In genomic region chr9:21497050-21497542, GRCm38 (mm10) we compare ENCODE assay signal across 14 mouse cellular contexts. TPM values are rescaled to one million over a fixed set of nuclear protein-coding genes. Genes with fewer than 3 reads are reported as not detected.
DNase-seq lines count a peak whose midpoint lies in the region; ATAC-seq and TF ChIP-seq lines count a peak whose summit lies in the region.
"Had no signal": no experiment of that assay in that cellular context is flagged by ENCODE, and none has a peak within 500 bp of the region (broad histone marks: within the 10 kb centered on the region; RNA-seq: fewer than 3 reads in every experiment).

No protein-coding gene starts in this region.

- H3K9me3 ChIP-seq in heart, embryonic 13.5 days, result no peaks in the 10 kb centered on the region
- no peaks in the 10 kb centered on the region for H3K9me3 ChIP-seq in neural tube, embryonic 11.5 days (ENCODE audit: control insufficient read depth, low read length)
- H3K9me3 ChIP-seq: liver, embryonic 13.5 days had no signal

- 90% methylated on average over 16 of the region's 16 CpGs for WGBS in heart, embryonic 13.5 days
- 93% methylated on average over 16 of the region's 16 CpGs for WGBS in heart, adult 2 months
- 85% methylated on average over 16 of the region's 16 CpGs for WGBS in neural tube, embryonic 11.5 days

- TF ChIP-seq EP300 in heart, adult 2 months (IDR thresholded peaks at IDR 0.05; ENCODE audit: insufficient read depth, low read depth, low read length), result no peak

- H3K4me1 ChIP-seq in heart, embryonic 13.5 days, result peaks cover 11% of the 10 kb centered on the region
- H3K4me1 ChIP-seq in heart, adult 2 months (ENCODE audit: control insufficient read depth, insufficient read depth, low read length), result peaks cover 2% of the 10 kb centered on the region; the same call in 1 of the 2 replicates
- H3K4me1 ChIP-seq in neural tube, embryonic 11.5 days (ENCODE audit: control insufficient read depth, insufficient read depth, low read length), result no peaks in the 10 kb centered on the region
- H3K4me1 ChIP-seq in embryonic fibroblast, embryonic 13.5 days (ENCODE audit: control insufficient read depth, insufficient read depth, low read length), result peaks cover 27% of the 10 kb centered on the region
- H3K4me1 ChIP-seq: liver, embryonic 13.5 days had no signal

- DNase-seq in heart, adult 2 months, result no peak
- DNase-seq in neural tube, embryonic 11.5 days (ENCODE audit: low spot score), result peak; percentile 58
- no peak for DNase-seq in neural tube, embryonic 10.5 days (ENCODE audit: extremely low spot score, low spot score)
- no peak for DNase-seq in spleen, postnatal 10 days (ENCODE audit: low spot score in 2 of 2)
- DNase-seq: cerebellum, adult 8-10 months; kidney, postnatal 14 days; liver, embryonic 13.5 days had no signal

- no peaks in the 10 kb centered on the region for H3K79me2 ChIP-seq in heart, adult 2 months (replicated peaks; ENCODE audit: control insufficient read depth, insufficient read depth, low read length)

- H3K9ac ChIP-seq in heart, embryonic 13.5 days, result no peak overlapping the region
- no peak overlapping the region for H3K9ac ChIP-seq in heart, adult 2 months (ENCODE audit: low read depth, low read length)
- no peak overlapping the region for H3K9ac ChIP-seq in neural tube, embryonic 11.5 days (ENCODE audit: low read length)
- H3K9ac ChIP-seq: liver, embryonic 13.5 days had no signal

- intact Hi-C loops in heart, adult 2 months (cut with DNase I), result no loop called here

- ATAC-seq in heart, embryonic 13.5 days (ENCODE audit: extremely low read depth, insufficient number of reproducible peaks, low FRiP score, low TSS enrichment), result no peak
- no peak for ATAC-seq in neural tube, embryonic 11.5 days (ENCODE audit: insufficient read depth, low FRiP score, low TSS enrichment)
- ATAC-seq in monocyte, adult 5-6 weeks (replicated peaks; ENCODE audit: insufficient number of reproducible peaks, low FRiP score, low TSS enrichment, poor library complexity, severe bottlenecking), result no peak
- ATAC-seq in megakaryocyte-erythroid progenitor cell, adult 5-6 weeks (replicated peaks; ENCODE audit: low FRiP score, low TSS enrichment, poor library complexity, severe bottlenecking), result no peak
- ATAC-seq: hindbrain, embryonic 16.5 days; midbrain, embryonic 16.5 days had no signal

- H3K27me3 ChIP-seq in heart, embryonic 13.5 days (replicated peaks), result no peaks in the 10 kb centered on the region
- H3K27me3 ChIP-seq in heart, adult 2 months (ENCODE audit: control insufficient read depth, insufficient read depth, low read length), result no peaks in the 10 kb centered on the region
- no peaks in the 10 kb centered on the region for H3K27me3 ChIP-seq in neural tube, embryonic 11.5 days (ENCODE audit: control insufficient read depth, insufficient read depth, low read length)
- H3K27me3 ChIP-seq: liver, embryonic 13.5 days had no signal

- peaks cover 69% of the 10 kb centered on the region for H3K36me3 ChIP-seq in heart, embryonic 13.5 days
- no peaks in the 10 kb centered on the region for H3K36me3 ChIP-seq in heart, adult 2 months (ENCODE audit: control insufficient read depth, insufficient read depth, low read length)
- peaks cover 9% of the 10 kb centered on the region for H3K36me3 ChIP-seq in neural tube, embryonic 11.5 days (ENCODE audit: control insufficient read depth, insufficient read depth, low read length)

- TF ChIP-seq CTCF in heart, adult 2 months (IDR thresholded peaks at IDR 0.05), result no peak
- TF ChIP-seq CTCF in embryonic fibroblast, embryonic 13.5 days (IDR thresholded peaks at IDR 0.05; ENCODE audit: borderline replicate concordance, insufficient read depth, low read length), result no peak

- peak overlapping the region; percentile 38 for H3K27ac ChIP-seq in heart, embryonic 13.5 days (replicated peaks)
- no peak overlapping the region; the same call in 1 of the 2 replicates for H3K27ac ChIP-seq in heart, adult 2 months
- peak overlapping the region; percentile 46 for H3K27ac ChIP-seq in neural tube, embryonic 11.5 days (ENCODE audit: low read depth, low read length)
- H3K27ac ChIP-seq in embryonic fibroblast, embryonic 13.5 days (ENCODE audit: insufficient read depth, low read length), result peak overlapping the region; percentile 97
- H3K27ac ChIP-seq: liver, embryonic 13.5 days; stomach, postnatal 0 days had no signal

- H3K4me2 ChIP-seq in heart, embryonic 13.5 days, result no peak overlapping the region
- H3K4me2 ChIP-seq in neural tube, embryonic 11.5 days (ENCODE audit: low read depth), result no peak overlapping the region
- H3K4me2 ChIP-seq: liver, embryonic 13.5 days had no signal

- H3K4me3 ChIP-seq in heart, embryonic 13.5 days, result no peak overlapping the region
- H3K4me3 ChIP-seq in heart, adult 2 months, result no peak overlapping the region
- H3K4me3 ChIP-seq in neural tube, embryonic 11.5 days (ENCODE audit: low read depth, low read length), result no peak overlapping the region
- H3K4me3 ChIP-seq in embryonic fibroblast, embryonic 13.5 days (ENCODE audit: insufficient read depth, low read length), result no peak overlapping the region
- H3K4me3 ChIP-seq: liver, embryonic 13.5 days had no signal

- no peak for TF ChIP-seq POLR2A in heart, adult 2 months (IDR thresholded peaks at IDR 0.05; ENCODE audit: insufficient read depth, low read depth, low read length)
- TF ChIP-seq POLR2A in embryonic fibroblast, embryonic 13.5 days (IDR thresholded peaks at IDR 0.05; ENCODE audit: low read depth, low read length), result peak; percentile 60

RNA-seq across cellular contexts. Expression of gene Tmed1, which starts 13.0 kb away (rescaled TPM):
- 88.9 and 103 TPM in 2 replicates for polyA plus RNA-seq in heart, embryonic 13.5 days (2015; fragmentation: Nextera tagmentation; extraction: Ambion mirVana)
- total RNA-seq in heart, adult 2 months (2021), result 10 to 100 TPM; 40.9 to 47.2 TPM
- polyA plus RNA-seq in heart, adult 2 months (2012; rRNA removed), result 48.1 and 58.9 TPM in 2 replicates
- 69.8 and 77.0 TPM in 2 replicates for polyA plus RNA-seq in neural tube, embryonic 11.5 days (2014; fragmentation: Nextera tagmentation; extraction: Ambion mirVana)
- 29.6 and 32.1 TPM in 2 replicates for polyA plus RNA-seq in embryonic fibroblast, embryonic 13.5 days (2011; ENCODE audit: insufficient read length, low read depth, missing spikeins)
- 3.2 to 6.6 TPM (median 6.3 TPM) in 3 replicates for total RNA-seq in monocyte, adult 5-6 weeks (2017)
- total RNA-seq in megakaryocyte-erythroid progenitor cell, adult 5-6 weeks (2014; fragmentation: Nextera tagmentation), result 17.0 and 26.4 TPM in 2 replicates
- total RNA-seq in megakaryocyte-erythroid progenitor cell, adult 5-6 weeks (2017), result 13.5 and 14.6 TPM in 2 replicates

RNA-seq across cellular contexts. Expression of gene AB124611, which starts 28.9 kb away (rescaled TPM):
- 2.1 and 2.6 TPM in 2 replicates for polyA plus RNA-seq in heart, embryonic 13.5 days (2015; fragmentation: Nextera tagmentation; extraction: Ambion mirVana)
- 1 to 10 TPM; 1.4 to 2.4 TPM for total RNA-seq in heart, adult 2 months (2021)
- 1.5 TPM in 2 replicates for polyA plus RNA-seq in heart, adult 2 months (2012; rRNA removed)
- 1.8 and 2.7 TPM in 2 replicates for polyA plus RNA-seq in neural tube, embryonic 11.5 days (2014; fragmentation: Nextera tagmentation; extraction: Ambion mirVana)
- 0.44 TPM in 1 of 2 replicates, not detected in the other for polyA plus RNA-seq in embryonic fibroblast, embryonic 13.5 days (2011; ENCODE audit: insufficient read length, low read depth, missing spikeins)
- total RNA-seq in monocyte, adult 5-6 weeks (2017), result 191 to 299 TPM (median 267 TPM) in 3 replicates
- 2.5 and 5.3 TPM in 2 replicates for total RNA-seq in megakaryocyte-erythroid progenitor cell, adult 5-6 weeks (2014; fragmentation: Nextera tagmentation)
- total RNA-seq in megakaryocyte-erythroid progenitor cell, adult 5-6 weeks (2017), result 1.8 and 11.3 TPM in 2 replicates

RNA-seq across cellular contexts. Expression of gene Carm1, which starts 49.6 kb away (rescaled TPM):
- 25.9 and 27.9 TPM in 2 replicates for polyA plus RNA-seq in heart, embryonic 13.5 days (2015; fragmentation: Nextera tagmentation; extraction: Ambion mirVana)
- total RNA-seq in heart, adult 2 months (2021), result 10 to 100 TPM; 61.5 to 66.5 TPM
- polyA plus RNA-seq in heart, adult 2 months (2012; rRNA removed), result 65.4 and 77.6 TPM in 2 replicates
- 81.4 and 84.6 TPM in 2 replicates for polyA plus RNA-seq in neural tube, embryonic 11.5 days (2014; fragmentation: Nextera tagmentation; extraction: Ambion mirVana)
- 96.3 and 105 TPM in 2 replicates for polyA plus RNA-seq in embryonic fibroblast, embryonic 13.5 days (2011; ENCODE audit: insufficient read length, low read depth, missing spikeins)
- 13.5 to 23.0 TPM (median 17.2 TPM) in 3 replicates for total RNA-seq in monocyte, adult 5-6 weeks (2017)
- total RNA-seq in megakaryocyte-erythroid progenitor cell, adult 5-6 weeks (2014; fragmentation: Nextera tagmentation), result 95.2 and 131 TPM in 2 replicates
- total RNA-seq in megakaryocyte-erythroid progenitor cell, adult 5-6 weeks (2017), result 24.9 and 46.0 TPM in 2 replicates
